Mouse (Mus musculus) heart, postnatal 10 days (tissue): ENCODE results near the gene Col4a6. TPM values are rescaled to one million over a fixed set of nuclear protein-coding genes. Genes with fewer than 3 reads are reported as not detected.

Source experiments
- DNase-seq, 2 experiments: peaks; one replicate each; pipeline ENCODE4 v3.0.0; 2021
- intact Hi-C: fragments of 180-260 bp; cut with DNase I; formaldehyde crosslinking; loops from one replicate; pipeline ENCODE4 v1.15.1; 2025
- total RNA-seq, 2 experiments: library from RNA; stranded (reverse); gene quantifications; 2 replicates each; pipeline ENCODE4 v1.2.3; 2021

Col4a6 gene
- total RNA-seq, 2 experiments from 2014 or later, result 4.0 to 4.1 TPM

DNA sequence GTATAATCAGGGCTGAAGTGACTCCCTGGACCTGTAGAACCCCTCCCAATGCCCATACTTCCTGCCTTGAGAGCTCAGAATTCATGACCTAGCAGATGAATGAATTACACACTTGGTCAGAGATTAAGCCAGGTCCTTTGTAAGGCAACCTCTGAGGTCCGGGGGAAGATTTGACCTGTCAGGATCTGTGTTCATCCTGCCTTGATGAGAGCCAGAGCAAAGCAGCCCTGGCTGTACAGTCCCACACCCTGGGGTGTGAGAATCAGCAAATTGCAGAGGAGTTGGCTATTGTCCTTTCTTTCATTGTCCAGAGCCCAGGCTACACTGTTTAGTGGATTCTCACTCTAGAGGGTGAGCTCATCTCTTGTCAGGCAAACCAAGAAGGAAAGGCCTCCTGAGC, 207.9 kb downstream of the Col4a6 start:
- no peak for DNase-seq
- intact Hi-C loops, result no loop called here

DNA sequence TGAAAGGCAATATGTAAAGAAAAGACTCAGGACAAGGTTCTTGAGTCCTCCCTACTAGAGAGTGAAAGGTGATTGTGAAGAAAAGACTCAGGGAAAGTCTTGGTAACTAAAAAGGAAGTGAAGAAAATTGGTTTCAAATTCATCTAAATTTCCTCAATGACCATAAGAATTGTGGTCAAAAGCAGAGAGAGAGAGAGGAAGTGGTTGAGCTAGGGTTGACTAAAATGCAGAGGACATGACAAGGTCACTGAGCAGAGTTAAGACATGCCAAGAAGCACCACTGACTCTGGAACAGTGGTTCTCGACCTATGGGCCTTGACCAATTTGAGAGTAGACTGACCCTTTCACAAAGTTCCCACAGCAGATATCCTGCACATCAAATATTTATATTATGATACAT, 224.2 kb downstream of the Col4a6 start:
- intact Hi-C loops, result no loop called here
- no peak for DNase-seq

DNA sequence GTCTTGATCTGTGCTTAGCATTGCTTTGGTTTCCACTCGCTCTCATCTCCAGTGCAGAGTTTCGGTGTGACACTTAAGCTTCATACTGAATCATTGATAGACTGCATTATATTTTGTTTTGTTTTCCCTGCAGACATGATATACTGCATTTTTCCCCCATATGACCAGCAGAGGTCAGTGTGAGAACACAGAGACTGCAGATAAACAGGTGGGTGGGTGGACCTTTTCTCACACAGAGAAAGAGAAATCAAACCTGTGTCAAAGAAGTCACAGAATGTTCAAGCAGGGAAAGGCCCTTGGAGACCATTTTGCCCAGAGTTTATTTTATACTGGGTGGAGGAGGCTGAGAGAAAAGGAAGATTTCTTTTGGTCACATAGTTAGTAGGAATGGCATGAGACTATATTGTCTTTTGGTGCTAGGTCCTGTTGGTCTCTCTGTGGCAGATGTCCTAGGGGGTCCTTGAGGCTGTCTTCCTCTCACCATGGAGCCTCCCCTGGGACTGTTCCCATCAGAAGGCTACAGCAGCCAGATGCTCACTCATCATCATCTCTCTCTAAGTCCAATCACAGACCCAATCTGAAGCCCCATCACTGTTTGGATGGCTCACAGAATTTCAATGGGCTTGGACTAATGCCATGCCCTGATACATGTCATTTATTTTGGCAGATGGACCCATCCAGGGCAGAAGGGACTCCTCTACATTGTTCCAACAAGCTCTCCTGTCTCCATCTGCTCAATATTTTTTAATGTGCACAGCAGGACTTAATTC, 237.1 kb downstream of the Col4a6 start:
- peak; percentile 28 to 38 for DNase-seq
- intact Hi-C loops, result loop anchor here (10.0 kb wide), 1 partner anchor 348 kb away; no protein-coding TSS in a partner anchor

DNA sequence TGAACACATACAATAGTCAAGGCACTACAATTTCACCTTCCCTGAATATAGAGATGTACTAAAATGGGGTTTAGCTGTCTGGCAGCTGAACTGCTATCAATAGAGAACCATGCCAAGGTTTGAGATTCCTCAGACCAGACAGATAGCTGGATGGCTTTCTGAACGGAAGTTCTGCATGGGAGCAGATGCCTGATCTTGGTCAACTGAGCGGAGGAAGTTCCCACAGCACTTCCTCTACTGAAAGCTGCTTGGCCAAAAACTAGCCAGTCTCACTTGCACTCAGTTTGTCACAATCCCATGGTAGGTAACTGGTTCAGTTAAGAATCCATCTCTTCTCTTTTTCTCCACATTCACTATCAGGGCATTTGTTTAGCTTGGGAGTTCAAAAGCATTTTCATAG, 245.7 kb downstream of the Col4a6 start:
- no peak for DNase-seq
- intact Hi-C loops, result no loop called here

DNA sequence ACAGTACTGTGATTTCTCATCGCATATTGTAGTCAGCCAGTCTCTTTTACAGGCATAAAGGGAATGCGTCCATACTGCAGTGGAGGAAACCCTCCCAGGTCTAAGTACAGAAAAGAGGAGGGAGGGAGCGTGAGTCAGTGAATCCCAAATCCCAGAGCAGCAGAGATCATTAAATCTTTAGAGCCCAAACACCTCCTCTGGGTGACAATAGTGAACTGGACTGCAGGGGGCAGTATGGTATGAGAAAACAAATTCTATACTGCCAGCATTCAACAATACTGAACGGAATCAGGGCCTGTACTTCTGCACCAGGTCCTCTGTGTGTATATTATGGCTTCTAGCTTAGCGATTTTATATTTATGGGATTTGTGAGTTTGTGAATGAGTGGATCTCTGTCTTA, 261.1 kb downstream of the Col4a6 start:
- peak; percentile 50 to 52 for DNase-seq
- intact Hi-C loops, result loop anchor here (2.0 kb wide), 1 partner anchor 884 kb away; no protein-coding TSS in a partner anchor

DNA sequence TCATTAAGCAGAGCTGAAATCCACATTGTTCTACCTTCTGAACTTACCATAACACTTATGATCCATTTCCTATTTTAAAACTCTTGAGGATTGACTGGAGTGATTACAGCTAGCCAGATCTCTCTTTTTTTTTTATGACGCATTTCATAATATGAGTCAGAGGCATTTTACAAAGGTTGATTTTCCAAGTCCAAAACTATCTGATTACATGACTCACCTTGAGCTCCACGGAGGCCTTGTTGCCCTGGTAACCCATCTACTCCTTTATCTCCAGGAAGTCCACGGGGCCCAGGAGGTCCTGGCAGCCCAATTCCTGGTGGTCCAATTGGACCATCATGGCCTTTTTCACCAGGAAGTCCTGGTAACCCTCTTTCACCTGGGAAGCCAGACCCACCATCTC, 274.9 kb downstream of the Col4a6 start:
- no peak for DNase-seq
- intact Hi-C loops, result no loop called here

DNA sequence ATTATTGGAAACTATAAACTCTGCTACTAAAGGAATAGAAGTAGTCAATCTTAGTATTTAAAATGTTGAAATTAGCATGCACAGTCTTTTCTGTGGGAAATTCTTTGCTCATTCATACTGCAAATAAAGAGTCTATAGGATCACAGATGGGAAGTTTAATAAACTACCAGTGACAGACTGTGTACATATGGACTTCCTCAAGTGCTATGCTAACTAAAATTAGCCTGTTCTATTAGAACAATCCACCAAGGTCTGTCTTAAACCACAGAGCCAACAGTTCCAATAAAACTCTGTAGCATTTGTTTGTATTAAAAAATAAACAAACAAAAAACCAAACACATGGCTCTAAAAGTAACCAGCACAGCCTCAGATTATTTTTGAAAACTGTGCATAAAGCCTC, 278.8 kb downstream of the Col4a6 start:
- intact Hi-C loops, result no loop called here
- no peak for DNase-seq

DNA sequence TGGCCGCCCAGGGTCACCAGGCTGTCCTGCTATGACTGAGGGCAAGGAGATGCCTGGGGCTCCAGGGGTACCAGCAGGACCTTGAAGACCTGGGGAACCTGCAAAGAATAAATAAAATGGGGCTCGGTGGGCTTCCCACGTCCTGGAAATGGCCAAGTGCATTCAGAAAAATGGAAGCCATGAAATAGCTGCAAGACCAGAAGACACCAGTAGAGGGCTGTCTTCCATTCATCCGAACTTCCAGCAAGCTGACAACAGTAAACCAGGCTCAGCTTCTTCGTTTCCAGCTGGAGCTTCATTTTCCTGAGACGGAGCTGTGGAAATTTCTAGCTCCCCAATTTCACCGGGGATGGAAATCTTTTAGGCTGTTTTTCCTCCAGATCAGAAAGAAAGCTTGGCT, 298.5 kb downstream of the Col4a6 start:
- intact Hi-C loops, result no loop called here
- DNase-seq, result peak; percentile 24 to 54

DNA sequence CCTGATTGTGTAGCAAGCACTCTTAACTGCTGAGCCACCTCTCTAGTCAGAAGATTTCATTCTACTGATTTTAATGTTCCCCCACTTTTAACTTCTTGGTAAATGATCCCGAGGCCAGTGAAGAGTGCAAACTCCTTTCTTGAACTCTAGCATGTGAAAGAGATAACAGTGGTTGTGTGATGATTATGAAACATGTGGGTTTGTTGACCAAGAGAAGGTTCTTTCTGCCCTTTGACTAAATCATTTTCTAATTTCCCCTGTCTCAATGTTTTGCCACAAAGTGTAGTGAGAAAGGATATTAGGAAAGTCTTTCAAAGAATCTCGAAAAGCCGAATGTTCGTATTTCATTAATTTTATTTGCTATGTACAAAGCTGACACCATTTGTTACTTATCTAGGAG, 308.8 kb downstream of the Col4a6 start:
- DNase-seq, result no peak

DNA sequence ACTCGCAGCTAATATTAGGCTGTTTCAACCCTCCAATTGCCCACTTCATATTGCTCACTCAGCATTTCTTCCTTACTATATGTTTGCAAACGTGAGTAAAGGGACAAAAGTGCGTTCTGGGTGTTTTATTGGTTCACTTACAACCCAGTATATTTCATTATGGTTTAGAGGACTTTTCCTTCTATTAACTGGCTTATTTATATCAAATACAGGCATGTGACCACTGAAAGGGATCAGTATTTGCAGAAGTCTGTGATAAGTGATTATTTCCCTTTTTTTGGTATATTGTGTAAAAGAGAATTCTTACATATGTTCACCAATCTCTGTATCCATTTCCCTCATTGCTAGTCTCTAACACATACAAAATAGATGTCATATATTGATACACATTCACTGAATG, 313.5 kb downstream of the Col4a6 start:
- DNase-seq, result no peak
- intact Hi-C loops, result no loop called here

More for the DNA sequence above, 308.8 kb downstream of the Col4a6 start:
- intact Hi-C loops, result no loop called here

DNA sequence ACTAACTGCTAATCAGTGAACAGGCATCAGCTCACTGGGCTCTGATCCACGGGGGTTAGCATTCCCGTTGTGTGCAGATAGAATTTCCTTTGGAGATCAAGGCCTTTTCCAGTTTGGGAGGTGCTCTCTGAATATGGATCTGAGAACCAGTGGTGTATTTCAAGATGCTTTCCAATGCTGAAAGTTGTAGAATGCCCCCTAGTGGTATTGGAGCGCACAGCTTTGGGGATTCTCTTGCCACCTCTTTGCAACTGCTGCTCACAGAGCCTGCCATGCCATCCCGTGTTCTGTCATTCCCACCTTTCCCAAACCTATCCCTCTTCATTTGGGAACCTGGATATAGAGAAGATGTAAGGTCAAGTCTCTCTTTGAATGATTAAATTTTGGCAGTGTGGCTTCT, 315.7 kb downstream of the Col4a6 start:
- intact Hi-C loops, result no loop called here
- peak in 1 of 2 experiments; percentile 10 for DNase-seq

DNA sequence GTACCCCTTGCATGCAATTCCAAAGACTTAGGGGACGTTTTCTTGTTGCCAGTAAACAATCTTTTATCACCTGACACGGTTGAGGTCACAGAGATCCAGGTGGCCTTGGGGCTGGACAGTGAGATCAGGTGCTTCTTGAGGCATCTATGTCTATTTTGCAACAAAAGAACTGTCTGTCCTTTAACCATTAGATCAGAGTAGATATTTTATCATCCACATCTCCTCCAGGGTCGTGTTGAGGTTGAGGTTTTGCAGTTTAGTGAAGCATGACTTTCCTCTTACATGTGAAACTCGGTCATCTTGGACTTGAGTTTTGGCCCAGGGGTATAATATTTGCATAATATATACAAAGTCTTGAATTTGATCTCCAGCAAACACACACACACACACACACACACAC, 316.2 kb downstream of the Col4a6 start:
- intact Hi-C loops, result no loop called here

DNA sequence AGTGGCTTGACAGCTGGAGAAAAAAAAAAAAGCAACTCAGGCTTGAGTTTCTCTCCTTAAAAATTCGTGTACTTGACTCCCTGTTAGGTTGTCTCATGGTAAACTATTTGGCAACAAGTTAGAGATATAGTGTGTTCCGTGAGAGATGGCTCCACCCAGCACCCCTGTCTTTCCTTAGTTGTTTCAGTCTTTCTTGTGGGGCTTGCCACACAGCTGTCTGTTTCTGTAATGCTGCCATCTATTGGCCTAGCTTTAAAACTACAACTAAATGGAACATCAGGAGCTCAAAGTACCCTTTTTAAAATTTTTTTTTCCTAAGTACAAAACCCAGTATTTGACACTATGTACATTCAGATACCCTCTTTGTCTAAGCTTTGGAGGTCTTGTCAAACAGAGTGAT, 317.2 kb downstream of the Col4a6 start:
- peak; percentile 10 to 12 for DNase-seq
- intact Hi-C loops, result no loop called here

More for the DNA sequence above, 316.2 kb downstream of the Col4a6 start:
- no peak for DNase-seq

DNA sequence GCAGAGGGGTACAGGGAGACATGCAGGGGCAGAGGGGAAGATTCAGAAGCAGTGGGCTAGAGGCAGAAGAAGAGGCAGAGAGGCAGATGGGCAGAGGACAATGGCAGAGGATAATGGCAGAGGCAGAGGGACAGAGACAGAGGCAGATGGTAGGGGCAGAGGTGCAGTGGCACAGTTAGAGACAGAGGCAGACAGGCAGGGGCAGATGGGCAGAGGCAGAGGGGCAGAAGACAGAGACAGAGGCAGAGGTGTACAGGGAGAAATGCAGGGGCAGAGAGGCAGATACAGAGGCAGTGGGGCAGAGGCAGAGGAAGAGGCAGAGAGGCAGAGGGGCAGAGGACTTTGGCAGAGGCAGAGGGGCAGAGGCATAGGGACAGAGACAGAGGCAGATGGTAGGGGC, 322.7 kb downstream of the Col4a6 start:
- DNase-seq, result no peak
- intact Hi-C loops, result no loop called here

DNA sequence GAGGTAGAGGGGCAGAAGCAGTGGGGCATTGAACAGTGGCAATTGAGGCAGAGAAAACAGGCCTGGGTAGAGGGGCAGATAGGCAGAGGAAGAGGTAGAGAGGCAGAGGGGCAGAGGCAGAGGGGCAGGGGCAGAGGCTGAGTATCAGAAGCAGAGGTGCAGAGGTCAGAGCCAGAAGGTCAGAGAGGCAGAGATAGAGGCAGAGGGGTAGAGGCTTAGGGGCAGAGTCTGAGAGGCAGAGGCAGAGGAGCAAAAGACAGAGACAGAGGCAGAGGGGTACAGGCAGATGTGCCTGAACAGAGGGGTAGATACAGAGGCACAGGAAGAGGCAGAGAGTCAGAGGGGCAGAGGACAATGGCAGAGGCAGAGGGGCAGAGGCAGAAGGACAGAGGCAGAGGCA, 323.6 kb downstream of the Col4a6 start:
- no peak for DNase-seq
- intact Hi-C loops, result no loop called here

DNA sequence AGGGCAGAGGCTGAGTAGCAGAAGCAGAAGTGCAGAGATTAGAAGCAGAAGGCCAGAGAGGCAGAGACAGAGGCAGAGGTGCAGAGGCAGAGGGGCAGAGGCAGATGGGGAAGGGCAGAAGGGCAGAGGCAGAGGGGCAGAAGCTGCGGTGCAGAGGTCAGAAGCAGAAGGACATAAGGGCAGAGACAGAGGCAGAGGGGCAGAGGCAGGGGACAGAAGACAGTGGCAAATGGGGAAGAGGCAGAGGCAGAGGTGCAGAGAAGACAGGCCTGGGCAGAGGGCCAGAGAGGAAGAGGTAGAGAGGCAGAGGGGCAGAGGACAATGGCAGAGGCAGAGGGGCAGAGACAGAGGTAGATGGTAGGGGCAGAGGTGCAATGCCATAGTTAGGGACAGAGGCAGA, 324.2 kb downstream of the Col4a6 start:
- intact Hi-C loops, result no loop called here
- no peak for DNase-seq

Other genes starting within 250 kb of the Col4a6 start
- 10 to 100 TPM; 66.9 to 76.9 TPM for gene Col4a5, start 1.3 kb upstream of the Col4a6 start, total RNA-seq